Mouse (Mus musculus): ENCODE data around the gene Myh3. TPM values are rescaled to one million over a fixed set of nuclear protein-coding genes. Genes with fewer than 3 reads are reported as not detected.
"Not testable (repeated sequence)": the region's sequence is repeated elsewhere in the genome, so short reads cannot be mapped to it uniquely, and the experiment has no call there.

Gene Myh3
- total RNA-seq, 4 experiments from 2014 or later, result 0.50 to 1.1 (median 0.81) TPM

GRCm38 (mm10) chr11:67077435-67077834 lies 665 bp upstream of the Myh3 start:
- DNase-seq (ENCODE audit: low spot score in 2 of 2), result no peak

GRCm38 (mm10) chr11:67078888-67079287 lies 788 bp downstream of the Myh3 start:
- DNase-seq (ENCODE audit: low spot score in 2 of 2), result no peak

GRCm38 (mm10) chr11:67079740-67080139 lies 1.6 kb downstream of the Myh3 start:
- DNase-seq (ENCODE audit: low spot score in 2 of 2), result no peak

GRCm38 (mm10) chr11:67080168-67080567 lies 2.1 kb downstream of the Myh3 start:
- DNase-seq (ENCODE audit: low spot score in 2 of 2), result peak in 1 of 2 experiments; percentile 41

GRCm38 (mm10) chr11:67081125-67081649 lies 3.1 kb downstream of the Myh3 start:
- DNase-seq (ENCODE audit: low spot score in 2 of 2), result no peak

GRCm38 (mm10) chr11:67082188-67082587 lies 4.1 kb downstream of the Myh3 start:
- no peak for DNase-seq (ENCODE audit: low spot score in 2 of 2)

GRCm38 (mm10) chr11:67082793-67083192 lies 4.7 kb downstream of the Myh3 start:
- no peak for DNase-seq (ENCODE audit: low spot score in 2 of 2)

GRCm38 (mm10) chr11:67083239-67083638 lies 5.1 kb downstream of the Myh3 start:
- no peak for DNase-seq (ENCODE audit: low spot score in 2 of 2)

GRCm38 (mm10) chr11:67083712-67084340 lies 5.7 kb downstream of the Myh3 start:
- DNase-seq (ENCODE audit: low spot score in 2 of 2), result no peak

- DNase-seq (ENCODE audit: low spot score in 2 of 2), result peak; percentile 46 to 71
These were observed 7.4 kb downstream of the Myh3 start for GRCm38 (mm10) chr11:67085489-67085888.

- no peak for DNase-seq (ENCODE audit: low spot score in 2 of 2)
These were observed 8.5 kb downstream of the Myh3 start for GRCm38 (mm10) chr11:67086467-67087164.

GRCm38 (mm10) chr11:67087225-67087624 lies 9.1 kb downstream of the Myh3 start:
- DNase-seq (ENCODE audit: low spot score in 2 of 2), result no peak

GRCm38 (mm10) chr11:67092354-67092753 lies 14.3 kb downstream of the Myh3 start:
- not testable (repeated sequence) for DNase-seq (ENCODE audit: low spot score in 2 of 2)

- no peak for DNase-seq (ENCODE audit: low spot score in 2 of 2)
These were observed 15.1 kb downstream of the Myh3 start for GRCm38 (mm10) chr11:67093201-67093600.

GRCm38 (mm10) chr11:67093652-67094051 lies 15.6 kb downstream of the Myh3 start:
- DNase-seq (ENCODE audit: low spot score in 2 of 2), result no peak

- DNase-seq (ENCODE audit: low spot score in 2 of 2), result no peak
These were observed 16.4 kb downstream of the Myh3 start for GRCm38 (mm10) chr11:67094470-67094869.

GRCm38 (mm10) chr11:67097709-67098108 lies 19.6 kb downstream of the Myh3 start:
- no peak for DNase-seq (ENCODE audit: low spot score in 2 of 2)

GRCm38 (mm10) chr11:67098427-67098826 lies 20.3 kb downstream of the Myh3 start:
- DNase-seq (ENCODE audit: low spot score in 2 of 2), result peak; percentile 61 to 66

GRCm38 (mm10) chr11:67099241-67099640 lies 21.1 kb downstream of the Myh3 start:
- no peak for DNase-seq (ENCODE audit: low spot score in 2 of 2)

- peak in 1 of 2 experiments; percentile 45 for DNase-seq (ENCODE audit: low spot score in 2 of 2)
These were observed 22.1 kb downstream of the Myh3 start for GRCm38 (mm10) chr11:67100169-67100568.

- peak in 1 of 2 experiments; percentile 57 for DNase-seq (ENCODE audit: low spot score in 2 of 2)
These were observed 23.6 kb downstream of the Myh3 start for GRCm38 (mm10) chr11:67101713-67102112.

- no peak for DNase-seq (ENCODE audit: low spot score in 2 of 2)
These were observed 25.2 kb downstream of the Myh3 start for GRCm38 (mm10) chr11:67103256-67103655.

GRCm38 (mm10) chr11:67104242-67104641 lies 26.1 kb downstream of the Myh3 start:
- no peak for DNase-seq (ENCODE audit: low spot score in 2 of 2)

All from layer of hippocampus, adult 8-10 months (tissue).